8 mouse cellular contexts compared by ENCODE assay signal in genomic region chrX:12134541-12134940, GRCm38 (mm10). TPM values are rescaled to one million over a fixed set of nuclear protein-coding genes. Genes with fewer than 3 reads are reported as not detected.
A peak's percentile ranks its signal among the peaks of the same experiment; 100 is the strongest.
DNase-seq lines count a peak whose midpoint lies in the region; ATAC-seq and TF ChIP-seq lines count a peak whose summit lies in the region.

No protein-coding gene starts in this region.

- 35% methylated on average over 19 of the region's 19 CpGs for WGBS in kidney, adult 2 months
- 2% methylated on average over 19 of the region's 19 CpGs for WGBS in lung, postnatal 0 days

- H3K4me1 ChIP-seq in kidney, adult 2 months (ENCODE audit: control insufficient read depth, insufficient read depth, low read length): 0 out of 2 replicates have a peak, but pooled peaks cover 3% of the 10 kb centered on the region
- no peaks in the 10 kb centered on the region for H3K4me1 ChIP-seq in lung, postnatal 0 days (ENCODE audit: insufficient read depth, low read depth, low read length)

- no peaks in the 10 kb centered on the region for H3K36me3 ChIP-seq in kidney, adult 2 months (ENCODE audit: control insufficient read depth, insufficient read depth, low read length)
- H3K36me3 ChIP-seq in lung, postnatal 0 days (ENCODE audit: insufficient read depth, low read length): no peaks in the 10 kb centered on the region

- no peak for TF ChIP-seq EP300 in lung, postnatal 0 days (IDR thresholded peaks at IDR 0.05)

- TF ChIP-seq POLR2A in kidney, adult 2 months (IDR thresholded peaks at IDR 0.05; ENCODE audit: low read depth, low read length): no peak

- no peak overlapping the region for H3K9ac ChIP-seq in lung, postnatal 0 days (replicated peaks; ENCODE audit: low read depth)

- peak overlapping the region; percentile 56; the same call in 1 of the 2 replicates for H3K4me3 ChIP-seq in kidney, adult 2 months (ENCODE audit: insufficient read depth, low read depth, low read length)
- no peak overlapping the region for H3K4me3 ChIP-seq in lung, postnatal 0 days (ENCODE audit: low read depth, low read length)

- peak; percentile 48 for ATAC-seq in common myeloid progenitor, adult 5-6 weeks (replicated peaks; ENCODE audit: low read depth, poor library complexity, severe bottlenecking)
- ATAC-seq in lung, postnatal 0 days: peak; percentile 60
- ATAC-seq in neutrophil, adult 5-6 weeks (ENCODE audit: extremely low read depth, insufficient number of reproducible peaks, low FRiP score, poor library complexity, severe bottlenecking): peak; percentile 47; the same call in 1 of the 2 replicates

- H3K27ac ChIP-seq in kidney, adult 2 months (ENCODE audit: insufficient read depth, low read depth, low read length): no peak overlapping the region; the same call in 1 of the 2 replicates
- peak overlapping the region; percentile 82; the same call in 1 of the 2 replicates for H3K27ac ChIP-seq in lung, postnatal 0 days (ENCODE audit: low read length)

- peak; percentile 67 to 70 for DNase-seq in spleen, adult 18-20 months
- no peak for DNase-seq in spleen, adult 12 weeks (ENCODE audit: low spot score)
- peak; percentile 52 to 57 for DNase-seq in heart, adult 9 months (ENCODE audit: low spot score in 2 of 2)
- DNase-seq in kidney, adult 2 months: peak; percentile 59
- peak; percentile 84 for DNase-seq in lung, postnatal 0 days (ENCODE audit: low spot score)
- DNase-seq in frontal cortex, adult 2 months (ENCODE audit: extremely low spot score in 1 of 2, low spot score in 1 of 2): no peak

- no peak for TF ChIP-seq CTCF in kidney, adult 2 months (conservative IDR thresholded peaks at IDR 0.05; ENCODE audit: insufficient read depth, insufficient read length, low read depth, low read length)
- peak; percentile 73 for TF ChIP-seq CTCF in lung, postnatal 0 days (IDR thresholded peaks at IDR 0.05)

- no peaks in the 10 kb centered on the region for H3K27me3 ChIP-seq in kidney, adult 2 months (replicated peaks; ENCODE audit: control insufficient read depth, insufficient read depth, low read length)
- no peaks in the 10 kb centered on the region; the same call in 1 of the 2 replicates for H3K27me3 ChIP-seq in lung, postnatal 0 days (replicated peaks; ENCODE audit: insufficient read depth, low read length)

- H3K9me3 ChIP-seq in lung, postnatal 0 days (ENCODE audit: low read length): no peaks in the 10 kb centered on the region

- peak overlapping the region; percentile 72 for H3K4me2 ChIP-seq in lung, postnatal 0 days (replicated peaks; ENCODE audit: low read depth, low read length)

RNA-seq across cellular contexts. Expression of gene Bcor, which starts 25.6 kb away (rescaled TPM):
- 41.5 and 45.0 TPM in 2 replicates for total RNA-seq in common myeloid progenitor, adult 5-6 weeks (2017)
- polyA plus RNA-seq in kidney, adult 2 months (2012; rRNA removed): 5.7 and 6.4 TPM in 2 replicates
- 8.2 and 12.0 TPM in 2 replicates for polyA plus RNA-seq in lung, postnatal 0 days (2015; fragmentation: Nextera tagmentation; extraction: Ambion mirVana)
- 48.4 and 53.0 TPM in 2 replicates for total RNA-seq in neutrophil, adult 5-6 weeks (2017)
- 13.9 and 17.2 TPM in 2 replicates for polyA plus RNA-seq in frontal cortex, adult 2 months (2012; rRNA removed)

Comparison
In these comparisons a context has a peak if more than half of its experiments do, and no peak if none do; other contexts are left out.
1. DNase-seq: peak in spleen, adult 18-20 months (2 of 2), heart, adult 9 months (2 of 2), kidney, adult 2 months (single experiment) and lung, postnatal 0 days (single experiment); none in spleen, adult 12 weeks (single experiment) and frontal cortex, adult 2 months (0 of 2).
2. Peak in every context shown above with its lines, with median percentiles within 50 percentile points of each other: ATAC-seq.